13 mouse cellular contexts compared by ENCODE assay signal in the genomic region with DNA sequence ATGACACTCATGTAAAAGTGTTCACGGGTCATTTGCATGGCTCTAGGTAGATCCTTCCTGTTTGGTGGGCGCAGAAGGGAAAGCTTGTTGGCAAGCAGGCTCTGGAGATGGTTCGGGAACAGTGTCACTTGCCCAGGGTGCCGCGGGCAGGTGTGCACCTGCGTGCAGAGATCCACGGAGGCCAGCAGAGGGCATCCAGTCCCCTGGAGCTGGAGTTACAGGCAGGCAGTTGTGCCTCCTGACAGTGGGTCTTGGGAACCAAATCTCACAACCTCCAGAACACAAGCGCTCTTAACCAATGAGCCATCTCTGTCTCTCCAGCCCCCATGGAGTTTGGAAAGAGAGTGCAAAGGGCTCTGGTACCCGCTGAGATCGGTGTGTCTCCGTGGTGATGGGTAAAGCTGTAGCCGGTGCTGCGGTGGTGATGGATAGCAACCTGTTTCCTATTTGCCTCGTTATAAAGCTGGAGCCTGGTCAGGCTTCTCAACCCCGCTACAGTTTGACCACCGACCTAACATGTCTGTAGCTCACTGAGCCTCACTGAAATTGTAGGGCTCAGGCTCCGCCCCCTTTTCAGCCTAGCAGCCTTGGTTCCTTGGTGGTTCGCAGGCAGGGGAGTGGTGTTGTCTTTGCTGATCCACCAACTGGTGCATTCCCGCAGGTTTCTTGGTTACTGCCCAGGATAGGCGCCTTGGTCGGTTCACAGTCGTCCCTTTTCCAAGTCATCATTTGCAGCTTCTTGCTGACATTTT. TPM values are rescaled to one million over a fixed set of nuclear protein-coding genes. Genes with fewer than 3 reads are reported as not detected.
A peak's percentile ranks its signal among the peaks of the same experiment; 100 is the strongest.
DNase-seq lines count a peak whose midpoint lies in the region; ATAC-seq and TF ChIP-seq lines count a peak whose summit lies in the region.
"Had no signal": no experiment of that assay in that cellular context is flagged by ENCODE, and none has a peak within 500 bp of the region (broad histone marks: within the 10 kb centered on the region; RNA-seq: fewer than 3 reads in every experiment).

No protein-coding gene starts in this region.

- no peak overlapping the region for H3K4me3 ChIP-seq in kidney, postnatal 0 days (replicated peaks; ENCODE audit: low read depth, low read length)
- H3K4me3 ChIP-seq in stomach, postnatal 0 days (ENCODE audit: low read depth, low read length): no peak overlapping the region
- no peak overlapping the region for H3K4me3 ChIP-seq in midbrain, embryonic 14.5 days (replicated peaks; ENCODE audit: low read depth, low read length)
- H3K4me3 ChIP-seq: limb, embryonic 12.5 days had no signal

- no peaks in the 10 kb centered on the region for H3K9me3 ChIP-seq in kidney, postnatal 0 days (replicated peaks; ENCODE audit: low read length)
- no peaks in the 10 kb centered on the region for H3K9me3 ChIP-seq in stomach, postnatal 0 days (ENCODE audit: control insufficient read depth, low read length)
- no peaks in the 10 kb centered on the region for H3K9me3 ChIP-seq in midbrain, embryonic 14.5 days (ENCODE audit: control insufficient read depth, low read length)
- H3K9me3 ChIP-seq: limb, embryonic 12.5 days had no signal

- H3K9ac ChIP-seq in kidney, postnatal 0 days (ENCODE audit: low read depth, low read length): no peak overlapping the region
- H3K9ac ChIP-seq in stomach, postnatal 0 days (ENCODE audit: low read length): no peak overlapping the region
- no peak overlapping the region for H3K9ac ChIP-seq in midbrain, embryonic 14.5 days (replicated peaks; ENCODE audit: low read length)
- H3K9ac ChIP-seq: limb, embryonic 12.5 days had no signal

- no peak for ATAC-seq in kidney, postnatal 0 days (replicated peaks; ENCODE audit: low FRiP score, low read depth)
- peak; percentile 6; the same call in 1 of the 2 replicates for ATAC-seq in stomach, postnatal 0 days (ENCODE audit: low FRiP score, low TSS enrichment)
- ATAC-seq in midbrain, embryonic 14.5 days (ENCODE audit: low FRiP score, low TSS enrichment): no peak
- ATAC-seq: inflammation-experienced regulatory T-cells, adult 6 months had no signal

- peak; percentile 30 to 38 for DNase-seq in cerebellum, adult 18-20 months
- DNase-seq in cerebellum, adult 9-10 months: no peak
- DNase-seq in kidney, postnatal 0 days (ENCODE audit: low spot score): no peak
- DNase-seq in kidney, adult 8-10 months: no peak
- DNase-seq in thymus, postnatal 0 days (ENCODE audit: low spot score): peak; percentile 37
- no peak for DNase-seq in thymus, postnatal 36 days
- peak; percentile 63 for DNase-seq in stomach, postnatal 0 days (ENCODE audit: low spot score)
- no peak for DNase-seq in midbrain, embryonic 14.5 days
- DNase-seq: gastrocnemius, postnatal 10 days; heart, postnatal 10 days; layer of hippocampus, adult 9-11 months had no signal

- peak; percentile 53 for TF ChIP-seq CTCF in kidney, postnatal 0 days (IDR thresholded peaks at IDR 0.05; ENCODE audit: low read depth)
- TF ChIP-seq CTCF in stomach, postnatal 0 days (IDR thresholded peaks at IDR 0.05; ENCODE audit: low read depth): peak; percentile 66

- H3K4me1 ChIP-seq in kidney, postnatal 0 days (replicated peaks; ENCODE audit: insufficient read depth, low read length): no peaks in the 10 kb centered on the region
- H3K4me1 ChIP-seq in stomach, postnatal 0 days (replicated peaks; ENCODE audit: control insufficient read depth, insufficient read depth): 0 out of 2 replicates have a peak, but pooled peaks cover 3% of the 10 kb centered on the region
- 0 out of 2 replicates have a peak, but pooled peaks cover 2% of the 10 kb centered on the region for H3K4me1 ChIP-seq in midbrain, embryonic 14.5 days (ENCODE audit: control insufficient read depth, insufficient read depth, low read length)

- no peak overlapping the region for H3K4me2 ChIP-seq in kidney, postnatal 0 days (ENCODE audit: low read length)
- no peak overlapping the region for H3K4me2 ChIP-seq in stomach, postnatal 0 days (replicated peaks; ENCODE audit: low read depth)
- no peak overlapping the region for H3K4me2 ChIP-seq in midbrain, embryonic 14.5 days (ENCODE audit: low read length)
- H3K4me2 ChIP-seq: limb, embryonic 12.5 days had no signal

- H3K27ac ChIP-seq in kidney, postnatal 0 days: no peak overlapping the region
- H3K27ac ChIP-seq in stomach, postnatal 0 days (replicated peaks): peak overlapping the region; percentile 69; the same call in 1 of the 2 replicates
- no peak overlapping the region for H3K27ac ChIP-seq in midbrain, embryonic 14.5 days (replicated peaks; ENCODE audit: low read depth, low read length)
- H3K27ac ChIP-seq: limb, embryonic 12.5 days had no signal

- 49% methylated on average over 22 of the region's 22 CpGs for WGBS in kidney, postnatal 0 days
- WGBS in stomach, postnatal 0 days: 47% methylated on average over 22 of the region's 22 CpGs
- WGBS in midbrain, embryonic 14.5 days: 43% methylated on average over 22 of the region's 22 CpGs

- no peaks in the 10 kb centered on the region for H3K27me3 ChIP-seq in kidney, postnatal 0 days (ENCODE audit: insufficient read depth, low read length)
- H3K27me3 ChIP-seq in stomach, postnatal 0 days (ENCODE audit: control insufficient read depth, insufficient read depth, low read length): no peaks in the 10 kb centered on the region
- H3K27me3 ChIP-seq in midbrain, embryonic 14.5 days (ENCODE audit: control insufficient read depth, insufficient read depth, low read length): no peaks in the 10 kb centered on the region
- H3K27me3 ChIP-seq: limb, embryonic 12.5 days had no signal

- no peaks in the 10 kb centered on the region for H3K36me3 ChIP-seq in kidney, postnatal 0 days (ENCODE audit: insufficient read depth, low read length)
- H3K36me3 ChIP-seq in stomach, postnatal 0 days (ENCODE audit: control insufficient read depth, insufficient read depth, low read length): no peaks in the 10 kb centered on the region
- peaks cover 12% of the 10 kb centered on the region for H3K36me3 ChIP-seq in midbrain, embryonic 14.5 days (ENCODE audit: control insufficient read depth, insufficient read depth, low read length)
- H3K36me3 ChIP-seq: limb, embryonic 12.5 days had no signal

- TF ChIP-seq EP300 in stomach, postnatal 0 days (optimal IDR thresholded peaks at IDR 0.05): no peak

RNA-seq across cellular contexts. Expression of a gene that starts 31.1 kb away (rescaled TPM):
- 2.8 and 3.9 TPM in 2 replicates for polyA plus RNA-seq in kidney, postnatal 0 days (2015; fragmentation: Nextera tagmentation; extraction: Ambion mirVana)
- 12.8 and 14.1 TPM in 2 replicates for polyA plus RNA-seq in thymus, postnatal 0 days (2015; fragmentation: Nextera tagmentation; extraction: Ambion mirVana)
- 14.7 and 16.6 TPM in 2 replicates for polyA plus RNA-seq in stomach, postnatal 0 days (2015; fragmentation: Nextera tagmentation; extraction: Ambion mirVana)
- polyA plus RNA-seq in midbrain, embryonic 14.5 days (2014; fragmentation: Nextera tagmentation; extraction: Ambion mirVana): 12.0 and 12.8 TPM in 2 replicates

RNA-seq across cellular contexts. Expression of a gene that starts 40.5 kb away (rescaled TPM):
- polyA plus RNA-seq in kidney, postnatal 0 days (2015; fragmentation: Nextera tagmentation; extraction: Ambion mirVana): 1.3 and 2.2 TPM in 2 replicates
- polyA plus RNA-seq in thymus, postnatal 0 days (2015; fragmentation: Nextera tagmentation; extraction: Ambion mirVana): 0.90 and 1.2 TPM in 2 replicates
- polyA plus RNA-seq in stomach, postnatal 0 days (2015; fragmentation: Nextera tagmentation; extraction: Ambion mirVana): 0.87 and 0.99 TPM in 2 replicates
- polyA plus RNA-seq in midbrain, embryonic 14.5 days (2014; fragmentation: Nextera tagmentation; extraction: Ambion mirVana): 1.5 and 2.0 TPM in 2 replicates

Comparison
In these comparisons a context has a peak if more than half of its experiments do, and no peak if none do; other contexts are left out.
1. DNase-seq: peak in cerebellum, adult 18-20 months (2 of 2), thymus, postnatal 0 days (single experiment) and stomach, postnatal 0 days (single experiment); none in cerebellum, adult 9-10 months (single experiment), kidney, postnatal 0 days (single experiment), kidney, adult 8-10 months (0 of 2), thymus, postnatal 36 days (0 of 2) and midbrain, embryonic 14.5 days (single experiment).